Mouse (Mus musculus) limb, embryonic 14.5 days (tissue): ENCODE results near the gene Mcm10. TPM values are rescaled to one million over a fixed set of nuclear protein-coding genes. Genes with fewer than 3 reads are reported as not detected.

ENCODE experiments used
- ATAC-seq: fragments of 200-750 bp; cut with Nextera tagmentation; 2 replicates; pipeline ENCODE4 v1.8.0; 2017; ENCODE audit warnings: low read depth, moderate number of reproducible peaks, moderate TSS enrichment; ENCODE audit not compliant: low FRiP score
- DNase-seq: peaks from one replicate; pipeline ENCODE4 v3.0.0-alpha.2; 2015; ENCODE audit warnings: low spot score
- H3K27ac ChIP-seq: fragments of 300-500 bp; sonication (generic); replicated peaks from 2 replicates; pipeline ENCODE4 v1.5.1; 2014; ENCODE audit warnings: low read depth, mild to moderate bottlenecking, low read length, moderate library complexity, mixed read lengths
- H3K27me3 ChIP-seq: fragments of 300-500 bp; sonication (generic); 2 replicates; pipeline ENCODE4 v1.6.1; 2014; ENCODE audit warnings: low read length, mixed read lengths; ENCODE audit not compliant: control insufficient read depth, insufficient read depth
- H3K36me3 ChIP-seq: fragments of 300-500 bp; sonication (generic); 2 replicates; pipeline ENCODE4 v1.6.1; 2014; ENCODE audit warnings: mild to moderate bottlenecking, low read length, moderate library complexity, mixed read lengths; ENCODE audit not compliant: control insufficient read depth, insufficient read depth
- H3K4me1 ChIP-seq: fragments of 300-500 bp; sonication (generic); 2 replicates; pipeline ENCODE4 v1.6.1; 2014; ENCODE audit warnings: antibody characterized with exemption, low read length, mixed read lengths; ENCODE audit not compliant: control insufficient read depth, insufficient read depth
- H3K4me2 ChIP-seq: fragments of 300-500 bp; sonication (generic); replicated peaks from 2 replicates; pipeline ENCODE4 v1.6.1; 2014; ENCODE audit warnings: low read depth, mild to moderate bottlenecking, low read length, moderate library complexity; ENCODE audit not compliant: severe bottlenecking
- H3K4me3 ChIP-seq: fragments of 300-500 bp; sonication (generic); replicated peaks from 2 replicates; pipeline ENCODE4 v1.5.1; 2014; ENCODE audit warnings: low read length
- H3K9ac ChIP-seq: fragments of 300-500 bp; sonication (generic); 2 replicates; pipeline ENCODE4 v1.6.1; 2014; ENCODE audit warnings: mild to moderate bottlenecking, low read depth, low read length, moderate library complexity; ENCODE audit not compliant: severe bottlenecking
- H3K9me3 ChIP-seq: fragments of 300-500 bp; sonication (generic); 2 replicates; pipeline ENCODE4 v1.6.1; 2016; ENCODE audit warnings: low read length; ENCODE audit not compliant: control insufficient read depth
- POLR2A ChIP-seq: fragments of 200-500 bp; IDR thresholded peaks from 2 replicates; pipeline ENCODE4 v1.8.0; 2012; ENCODE audit warnings: inconsistent platforms, mild to moderate bottlenecking, moderate library complexity, borderline replicate concordance; ENCODE audit not compliant: insufficient read depth, insufficient read length; ENCODE audit errors: extremely low read depth
- WGBS: fragments of 180-500 bp; shearing (Covaris S2); extraction: QIAGEN DNeasy Blood & Tissue Kit; methylation state at CpG from one replicate; pipeline ENCODE4 v1.1.7; 2014; 5-methylcytosine and 5-hydroxymethylcytosine counted together
- polyA plus RNA-seq, 2 experiments: library from polyadenylated mRNA; depleted of rRNA in 1 of 2; stranded (reverse) in 1 of 2; unstranded in 1 of 2; fragments of >200 nt; fragmentation: Nextera tagmentation in 1 of 2; extraction: Ambion mirVana in 1 of 2; gene quantifications; 2 replicates each; pipeline versions ENCODE4 v1.2.1 to v1.2.3; 2012 to 2014

Mcm10 gene
- polyA plus RNA-seq, 2 experiments, result 22.2 to 25.5 TPM

DNA sequence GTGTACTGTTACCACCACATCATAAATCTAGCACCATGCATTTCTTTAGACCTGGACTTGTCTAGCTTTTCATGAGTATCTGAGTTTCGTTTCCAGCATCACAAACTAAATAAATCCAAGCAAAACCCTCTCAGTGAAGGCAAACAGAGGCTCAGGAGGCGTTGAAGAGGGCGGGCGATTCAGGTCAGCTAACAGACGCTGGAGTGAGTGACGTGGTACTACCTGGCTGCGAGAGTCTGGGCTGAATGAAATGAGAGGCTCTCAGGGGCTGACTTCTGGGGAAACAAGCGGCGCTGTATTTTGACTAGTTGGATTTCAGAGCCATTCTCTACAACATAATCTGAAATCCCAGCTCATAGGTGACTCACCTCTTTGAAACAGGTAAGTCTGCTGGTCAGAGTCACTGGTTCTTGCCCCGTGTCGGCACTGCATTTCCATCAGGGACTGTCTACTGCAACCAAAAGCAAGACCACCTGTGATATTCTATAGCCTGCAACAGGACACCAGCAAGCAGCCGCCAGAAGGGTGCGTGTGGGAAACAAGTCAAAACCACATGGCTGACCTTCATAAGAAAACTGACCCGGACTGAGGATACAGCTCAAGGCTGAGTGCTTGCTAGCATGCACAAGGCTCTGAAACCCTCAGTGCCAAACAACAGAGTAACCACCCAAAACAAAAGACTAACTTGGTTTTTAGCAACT, 11.3 kb upstream of the Mcm10 start:
- H3K4me2 ChIP-seq, result no peak overlapping the region
- WGBS, result 54% methylated on average over 14 of the region's 14 CpGs
- no peak for ATAC-seq

DNA sequence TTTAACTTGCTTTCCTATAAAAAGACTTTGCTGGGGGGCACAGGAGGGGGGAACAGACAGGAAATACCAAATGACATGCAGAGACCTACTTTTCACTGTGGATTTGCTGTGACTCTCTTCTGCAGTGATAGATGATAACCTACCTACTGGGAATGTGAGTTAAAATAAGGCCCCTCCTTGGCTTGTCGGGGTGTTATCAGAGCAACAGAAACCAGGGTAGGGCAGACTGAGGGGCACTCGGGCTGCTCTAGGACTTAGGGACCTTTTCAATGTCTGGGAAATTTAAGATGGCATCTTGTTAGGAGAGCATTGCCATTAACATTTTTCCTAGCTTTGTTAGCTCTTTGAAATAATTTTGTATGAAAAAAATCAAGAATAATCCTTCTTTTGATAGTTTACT, 10.7 kb upstream of the Mcm10 start:
- H3K27me3 ChIP-seq, result no peaks in the 10 kb centered on the region
- no peak overlapping the region for H3K9ac ChIP-seq
- no peaks in the 10 kb centered on the region for H3K9me3 ChIP-seq
- TF ChIP-seq POLR2A, result no peak
- no peak for ATAC-seq
- H3K27ac ChIP-seq, result no peak overlapping the region
- 72% methylated on average over 2 of the region's 2 CpGs for WGBS
- no peak overlapping the region for H3K4me3 ChIP-seq
- H3K36me3 ChIP-seq, result no peaks in the 10 kb centered on the region
- no peak for DNase-seq
- H3K4me2 ChIP-seq, result no peak overlapping the region
- no peaks in the 10 kb centered on the region for H3K4me1 ChIP-seq

More for the DNA sequence above, 11.3 kb upstream of the Mcm10 start:
- no peak overlapping the region for H3K9ac ChIP-seq
- TF ChIP-seq POLR2A, result no peak
- no peak for DNase-seq
- H3K4me3 ChIP-seq, result no peak overlapping the region
- H3K27me3 ChIP-seq, result no peaks in the 10 kb centered on the region
- H3K4me1 ChIP-seq, result no peaks in the 10 kb centered on the region
- H3K9me3 ChIP-seq, result no peaks in the 10 kb centered on the region
- H3K27ac ChIP-seq, result no peak overlapping the region
- no peaks in the 10 kb centered on the region for H3K36me3 ChIP-seq

DNA sequence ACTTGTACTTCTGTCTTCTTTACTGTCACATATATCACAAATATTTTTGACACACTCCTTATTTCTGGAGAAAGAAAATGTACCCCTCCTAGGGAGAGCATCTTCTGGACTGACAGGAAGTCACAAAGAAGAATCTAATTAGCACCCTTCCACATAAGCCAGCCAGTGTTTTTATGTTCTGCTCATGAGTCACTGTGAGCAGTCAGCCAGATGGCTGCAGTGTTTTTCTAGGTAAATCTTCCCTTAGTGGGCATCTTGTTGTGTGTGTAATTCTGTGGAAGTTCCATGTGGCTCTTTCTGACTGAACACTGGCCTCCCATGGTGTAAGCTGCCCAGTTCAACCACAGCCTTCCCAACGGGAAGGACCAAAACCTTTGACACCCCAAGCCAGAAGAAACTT, 7.1 kb upstream of the Mcm10 start:
- no peak for TF ChIP-seq POLR2A
- 59% methylated on average over 1 of the region's 1 CpGs for WGBS

DNA sequence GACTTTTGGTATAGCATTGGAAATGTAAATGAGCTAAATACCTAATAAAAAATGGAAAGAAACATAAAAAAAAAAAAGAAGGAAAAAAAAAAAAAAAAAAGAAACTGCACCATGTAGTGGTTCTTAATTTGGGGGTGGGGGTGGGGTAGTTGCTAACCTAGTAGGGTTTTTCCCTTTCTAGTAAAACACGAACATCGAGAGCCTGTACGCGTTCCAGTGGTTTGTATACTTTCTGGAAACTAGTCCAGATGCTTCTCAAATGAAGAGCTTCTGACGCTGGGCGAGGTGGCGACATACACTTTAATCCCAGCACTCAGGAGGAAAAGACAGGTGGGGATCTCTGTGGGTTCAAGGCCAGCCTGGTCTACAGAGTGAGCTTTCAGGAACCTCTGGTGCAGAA, 4.3 kb upstream of the Mcm10 start:
- Histone ChIP-seq H3K4me1 (0 out of 2 replicates have a peak, but pooled peaks cover under 1% of the 10 kb centered on the region), H3K9ac (no peak overlapping the region), H3K4me2 (no peak overlapping the region), H3K27me3 (no peaks in the 10 kb centered on the region), H3K36me3 (no peaks in the 10 kb centered on the region), H3K27ac (no peak overlapping the region), H3K4me3 (no peak overlapping the region), H3K9me3 (no peaks in the 10 kb centered on the region)
- WGBS, result 92% methylated on average over 7 of the region's 7 CpGs
- no peak for ATAC-seq
- DNase-seq, result no peak
- no peak for TF ChIP-seq POLR2A

More for the DNA sequence above, 7.1 kb upstream of the Mcm10 start:
- Histone ChIP-seq H3K27me3 (no peaks in the 10 kb centered on the region), H3K4me2 (no peak overlapping the region), H3K4me3 (no peak overlapping the region), H3K36me3 (no peaks in the 10 kb centered on the region), H3K27ac (no peak overlapping the region), H3K9ac (no peak overlapping the region), H3K4me1 (no peaks in the 10 kb centered on the region), H3K9me3 (no peaks in the 10 kb centered on the region)
- no peak for ATAC-seq
- no peak for DNase-seq

DNA sequence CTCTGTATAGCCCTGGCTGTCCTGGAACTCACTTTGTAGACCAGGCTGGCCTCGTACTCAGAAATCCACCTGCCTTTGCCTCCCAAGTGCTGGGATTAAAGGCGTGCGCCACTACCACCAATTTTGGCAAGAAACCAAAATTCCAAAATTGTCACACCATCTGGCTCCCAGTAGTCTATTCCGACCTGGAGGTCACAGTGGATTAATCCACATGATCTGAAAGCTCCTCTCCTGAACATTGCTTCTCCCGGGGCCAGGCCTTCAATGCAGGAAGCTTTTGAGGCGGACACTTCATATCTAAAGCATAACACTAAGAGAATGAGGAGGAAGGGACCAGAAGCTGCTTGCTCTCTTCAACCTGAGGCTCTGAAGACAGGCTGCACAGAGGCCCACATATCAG, 2.9 kb upstream of the Mcm10 start:
- WGBS, result 86% methylated on average over 6 of the region's 6 CpGs
- no peak overlapping the region for H3K4me3 ChIP-seq

More for the DNA sequence above, 2.9 kb upstream of the Mcm10 start:
- TF ChIP-seq POLR2A, result no peak
- Histone ChIP-seq H3K9ac (no peak overlapping the region), H3K4me1 (peaks cover 8% of the 10 kb centered on the region; the same call in 1 of the 2 replicates), H3K4me2 (no peak overlapping the region), H3K9me3 (no peaks in the 10 kb centered on the region), H3K27me3 (no peaks in the 10 kb centered on the region), H3K27ac (no peak overlapping the region), H3K36me3 (no peaks in the 10 kb centered on the region)
- DNase-seq (peak; percentile 10), ATAC-seq (no peak)
